Mouse (Mus musculus): ENCODE results near the gene Mmp28.

Mmp28 gene

DNA sequence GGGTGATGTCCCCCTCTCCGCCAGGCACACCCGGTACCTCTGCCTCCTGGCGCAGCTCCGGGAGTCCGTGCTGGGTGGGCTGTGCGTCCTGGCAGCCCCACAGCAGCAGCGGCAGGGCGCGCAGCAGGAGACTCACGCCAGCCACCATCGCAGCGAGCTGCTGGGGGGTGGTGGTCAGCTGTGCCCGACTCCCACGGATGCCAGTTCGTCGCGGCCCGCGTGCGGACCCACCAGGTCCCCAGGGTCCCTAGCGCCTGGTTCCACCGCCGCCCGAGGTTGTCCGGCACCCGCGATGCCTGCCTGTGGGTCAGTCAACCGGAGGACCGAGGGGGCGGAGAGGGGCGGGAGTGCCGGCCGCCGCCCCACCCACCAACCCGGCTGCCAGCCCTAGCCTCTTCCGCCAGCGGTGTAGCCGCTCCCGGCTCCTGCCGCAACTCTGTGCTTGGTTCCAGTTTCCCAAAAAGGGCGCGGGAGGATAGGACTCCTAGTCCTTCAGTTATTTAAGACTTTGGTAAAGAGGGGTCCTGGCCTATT is at the start of gene Mmp28:
TSS of gene Mmp28 (minus strand) at position 361 of the 534 bp plus-strand sequence.
- peak; percentile 82 for DNase-seq

DNA sequence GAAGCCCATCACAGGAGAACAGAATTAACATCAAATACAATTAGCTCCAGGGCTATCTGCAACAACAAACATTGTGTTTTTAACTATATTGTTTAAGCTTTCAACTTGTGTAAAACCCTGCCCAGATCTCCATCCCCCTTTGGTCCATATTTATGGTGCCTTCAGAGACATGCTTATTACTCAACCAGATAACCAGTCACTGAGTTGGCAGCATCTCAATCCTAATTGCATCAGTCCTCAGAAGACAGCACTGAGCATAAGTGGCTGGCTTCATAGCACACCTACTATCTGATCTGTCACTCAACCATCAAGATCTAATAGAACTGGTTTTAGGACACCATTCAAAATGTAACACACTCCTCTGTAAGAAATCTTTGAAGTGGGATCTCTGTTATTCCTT is 46.6 kb upstream of the Mmp28 start:
- no peak for DNase-seq

DNA sequence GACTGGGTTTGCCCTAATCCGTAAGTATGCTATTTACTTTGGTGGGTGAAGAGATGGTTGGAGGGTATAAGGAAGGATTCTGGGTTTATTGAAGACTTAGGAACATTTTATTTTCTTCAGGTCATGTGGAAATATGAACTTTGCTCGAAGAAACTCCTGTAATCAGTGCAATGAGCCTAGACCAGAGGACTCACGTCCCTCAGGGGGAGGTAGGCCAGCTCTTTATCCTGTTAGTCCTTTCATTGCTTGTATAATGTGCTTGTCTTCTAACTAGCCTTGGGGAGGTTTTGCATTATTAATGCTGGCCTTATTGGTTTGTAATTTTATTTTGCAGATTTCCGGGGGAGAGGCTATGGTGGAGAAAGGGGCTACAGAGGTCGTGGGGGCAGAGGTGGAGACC is 41.4 kb upstream of the Mmp28 start:
- DNase-seq = no peak

DNA sequence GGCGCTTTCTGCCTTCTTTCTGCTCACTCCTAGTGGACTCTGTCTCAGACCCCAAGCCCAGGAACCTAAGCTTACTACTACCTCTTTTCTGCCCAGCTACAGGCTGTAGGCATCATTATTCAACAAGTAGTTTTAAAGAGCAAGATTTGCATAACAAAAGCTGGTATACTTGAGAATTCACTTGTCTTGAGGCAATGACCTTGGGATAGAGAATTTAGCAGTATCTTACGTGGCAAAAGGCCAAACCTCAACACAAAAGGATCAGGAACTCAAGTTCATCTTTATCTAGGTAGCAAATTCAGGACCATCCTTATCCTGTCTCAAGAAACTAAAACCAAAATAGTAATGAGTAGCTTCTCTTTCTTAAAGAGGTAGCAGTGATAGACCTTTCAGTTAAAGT is 32.7 kb upstream of the Mmp28 start:
- no peak for DNase-seq

DNA sequence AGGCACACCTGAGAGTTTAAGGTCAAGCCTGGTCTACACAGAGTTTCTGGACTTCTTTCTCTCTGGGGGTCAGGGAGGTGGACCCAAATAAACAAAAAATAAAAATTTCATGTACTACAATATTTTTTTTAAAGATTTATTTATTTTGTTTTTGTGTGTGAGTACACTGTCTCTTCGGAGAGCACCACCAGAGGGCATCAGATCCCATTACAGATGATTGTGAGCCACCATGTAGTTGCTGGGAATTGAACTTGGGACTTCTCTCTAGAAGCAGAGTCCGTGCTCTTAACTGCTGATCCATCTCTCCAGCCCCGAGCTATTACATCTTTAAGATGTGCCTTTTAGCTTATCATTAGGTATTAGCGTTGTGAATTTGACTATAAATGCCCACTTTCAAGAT is 28.6 kb upstream of the Mmp28 start:
- DNase-seq = no peak

DNA sequence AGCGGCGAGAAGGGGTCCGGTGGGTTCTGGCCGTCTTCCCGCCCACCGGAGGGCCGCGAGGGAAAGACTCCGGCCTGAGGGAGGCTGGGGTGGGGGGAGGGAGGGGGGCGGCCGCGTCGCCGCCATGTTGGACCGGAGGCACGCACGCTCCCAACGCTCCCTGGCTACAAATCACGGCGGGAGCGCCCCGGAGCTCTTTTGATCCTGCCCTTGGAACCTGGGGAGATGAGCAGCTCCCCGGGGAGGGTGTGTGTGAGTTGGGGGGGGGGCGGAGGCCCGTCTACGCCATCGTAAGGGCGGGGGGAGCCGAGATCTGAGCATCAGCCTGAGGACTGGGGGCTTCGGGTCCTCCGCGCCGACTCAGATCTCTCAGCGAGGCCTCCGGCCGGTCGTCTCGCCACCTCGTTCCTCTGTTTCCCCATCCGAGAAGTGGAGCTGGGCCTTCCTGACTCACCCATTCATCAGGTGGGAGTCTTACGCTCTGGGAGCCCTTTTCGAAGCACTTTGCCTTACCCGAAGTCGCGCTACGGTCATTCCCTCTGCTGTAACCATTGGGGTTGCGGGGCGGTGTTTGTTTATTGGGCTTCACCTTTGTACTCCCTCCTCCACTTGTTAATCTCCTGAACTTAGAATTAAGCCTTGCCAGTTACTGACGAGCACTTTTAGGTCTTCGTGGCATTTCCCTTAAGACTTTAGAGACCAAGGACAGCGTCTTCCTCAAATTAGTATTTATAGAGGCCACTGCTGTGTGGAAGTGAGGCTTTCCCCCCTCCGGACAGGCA is 10.6 kb upstream of the Mmp28 start:
- DNase-seq = peak; percentile 46

DNA sequence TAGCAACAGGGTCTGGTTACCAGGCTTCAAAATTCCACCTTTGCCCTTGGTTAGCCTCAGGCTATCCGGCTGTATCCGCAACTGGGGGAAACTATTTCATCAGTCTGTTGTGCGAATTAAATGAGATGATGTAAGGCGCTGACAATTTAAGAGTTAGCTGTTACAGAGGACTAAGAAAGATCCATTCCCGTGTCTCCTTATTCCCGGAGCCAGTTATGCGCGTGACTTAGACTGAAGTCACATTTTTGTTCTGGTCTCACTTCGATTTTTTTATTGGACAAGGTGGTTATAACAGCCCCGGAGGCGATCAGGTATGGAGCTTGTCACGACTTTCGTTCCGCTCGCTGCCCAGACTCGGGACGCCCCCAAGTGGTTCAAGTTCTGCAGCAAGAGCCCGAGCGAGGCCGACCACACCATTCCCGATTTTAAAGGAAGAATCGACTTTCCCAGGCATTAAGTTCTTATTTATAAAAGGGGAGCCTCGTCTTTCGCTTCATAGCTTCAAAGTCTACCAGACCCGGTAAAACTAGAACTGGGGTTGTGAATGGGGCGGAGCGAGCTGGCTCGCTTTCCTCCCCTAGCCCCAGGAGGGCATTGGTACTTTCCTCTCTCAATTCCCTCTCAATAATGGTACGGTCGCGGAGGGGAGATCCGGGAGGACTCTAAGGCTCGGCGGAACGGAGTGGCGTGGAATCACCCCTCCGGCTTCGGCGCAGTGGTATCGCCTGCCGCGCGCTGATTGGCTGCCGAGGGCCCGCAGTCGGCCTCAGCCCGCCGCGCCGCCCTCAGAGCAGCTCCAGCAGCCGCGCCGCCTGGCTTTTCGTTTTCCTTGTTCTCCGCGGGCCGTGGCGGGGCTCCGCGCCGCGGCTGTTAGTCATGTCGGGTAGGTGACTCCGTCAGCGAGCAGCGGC is 9.7 kb upstream of the Mmp28 start, which contains the start of gene Taf15:
TSS of gene Taf15 (plus strand) at position 763 of the 911 bp plus-strand sequence.
- peak; percentile 99 for DNase-seq

DNA sequence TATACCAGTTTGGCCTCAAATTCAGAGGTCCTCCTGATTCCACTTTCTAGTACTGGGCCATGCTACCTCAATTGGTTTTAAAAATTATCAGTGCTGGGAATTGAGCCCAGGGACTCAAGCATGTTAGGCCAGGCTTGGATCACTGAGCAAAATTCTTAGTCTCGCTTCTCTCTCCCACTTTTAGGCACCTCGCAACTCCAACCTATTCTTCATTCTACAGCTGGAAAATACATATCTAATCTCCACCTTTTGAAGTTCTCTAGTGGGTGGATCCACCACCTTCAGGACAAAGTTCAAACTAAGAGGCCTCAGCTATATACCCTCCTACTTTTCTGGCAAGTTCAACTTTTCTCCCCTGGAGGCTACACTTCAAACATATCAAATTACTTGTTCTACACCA is 8.9 kb upstream of the Mmp28 start:
- no peak for DNase-seq

DNA sequence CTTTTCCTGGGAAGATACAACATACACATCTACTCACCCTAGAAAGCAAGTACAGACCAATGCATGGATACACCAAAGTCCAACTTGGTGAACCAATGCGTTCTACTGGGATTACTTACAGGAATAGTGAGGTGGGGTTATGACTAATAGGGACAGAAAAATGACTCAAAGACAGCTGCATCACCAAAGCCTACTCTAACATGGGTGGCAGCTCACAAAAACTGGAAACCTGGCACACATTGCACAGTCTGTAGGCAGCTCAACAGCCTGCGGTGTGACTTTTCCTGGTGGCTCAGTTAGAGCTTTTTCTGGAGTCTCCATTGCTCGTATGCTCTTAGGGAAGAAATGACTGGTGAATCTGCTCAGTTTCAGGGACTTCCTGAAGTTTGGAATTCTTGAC is 5.9 kb upstream of the Mmp28 start:
- no peak for DNase-seq

DNA sequence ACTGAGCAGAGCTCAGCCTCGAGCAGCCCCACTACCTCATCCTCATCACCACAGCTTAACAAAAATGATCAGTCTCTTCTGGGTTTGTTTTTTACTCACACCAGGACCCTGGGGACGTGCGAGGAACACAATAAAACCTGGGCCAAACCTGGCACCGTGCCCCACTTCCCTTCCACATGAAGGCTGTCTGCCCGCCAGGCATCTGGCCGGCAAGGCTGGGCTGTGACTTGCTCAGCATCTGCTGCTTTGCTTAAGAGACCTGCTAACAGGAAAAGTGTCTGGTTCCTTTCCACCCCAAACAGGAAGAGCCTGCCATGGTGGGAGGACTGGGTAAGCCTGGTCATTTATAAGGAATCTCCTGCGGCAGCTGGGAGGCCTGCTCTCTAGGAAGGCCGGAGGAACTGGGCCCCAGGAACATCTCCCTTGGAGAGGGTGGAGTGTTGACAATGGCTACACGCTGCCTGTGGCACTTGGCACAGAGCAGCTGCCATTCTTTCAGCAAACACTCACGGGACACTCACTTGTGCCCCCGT is 4.3 kb upstream of the Mmp28 start:
- peak; percentile 89 for DNase-seq

DNA sequence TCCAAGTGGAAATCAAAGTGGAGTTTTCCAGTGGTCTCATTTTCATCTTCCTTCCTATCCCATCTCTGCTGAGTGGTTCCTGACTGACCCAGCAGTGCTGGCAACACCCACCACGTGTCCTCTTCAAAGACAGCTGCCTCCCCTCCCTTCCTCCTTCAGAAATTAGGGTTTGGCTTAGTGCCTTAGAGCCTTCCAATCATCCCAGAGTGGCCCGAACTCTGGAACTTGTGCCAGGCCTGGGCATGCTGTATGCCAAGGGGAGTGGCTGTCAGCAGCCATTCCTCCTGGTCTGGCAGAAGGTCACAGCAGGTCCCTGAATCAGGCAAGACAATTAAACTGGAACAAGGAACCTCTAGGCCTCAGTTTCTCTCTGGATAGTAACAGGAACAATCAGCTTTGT is 3.1 kb upstream of the Mmp28 start:
- peak; percentile 56 for DNase-seq

DNA sequence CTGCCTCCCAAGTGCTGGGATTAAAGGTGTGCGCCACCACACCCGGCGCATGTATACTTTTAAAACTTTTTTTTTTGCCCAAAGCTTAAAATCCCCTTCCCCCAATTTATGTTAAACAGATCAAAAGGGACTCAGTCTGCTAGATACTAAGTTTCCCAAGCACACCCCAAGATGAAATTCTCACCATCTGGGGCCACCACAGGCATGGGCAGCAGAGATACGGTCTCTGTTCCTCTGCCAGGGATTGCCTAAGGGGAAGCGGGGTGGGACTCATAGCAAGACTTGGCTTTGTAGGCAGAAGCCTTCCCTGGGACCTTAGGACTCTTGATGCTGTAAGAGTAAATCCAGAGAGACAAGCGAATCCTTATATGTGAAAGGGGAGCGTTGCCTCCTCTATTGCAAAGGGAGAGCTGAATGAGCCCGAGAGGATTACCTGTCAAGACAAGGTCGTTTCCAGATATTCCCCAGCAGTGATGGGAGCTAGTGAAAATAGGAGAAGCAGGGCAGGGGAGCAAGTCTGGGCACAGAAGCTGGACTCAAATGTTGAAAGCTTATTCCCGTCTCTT is 1.3 kb downstream of the Mmp28 start:
- DNase-seq = peak; percentile 2

DNA sequence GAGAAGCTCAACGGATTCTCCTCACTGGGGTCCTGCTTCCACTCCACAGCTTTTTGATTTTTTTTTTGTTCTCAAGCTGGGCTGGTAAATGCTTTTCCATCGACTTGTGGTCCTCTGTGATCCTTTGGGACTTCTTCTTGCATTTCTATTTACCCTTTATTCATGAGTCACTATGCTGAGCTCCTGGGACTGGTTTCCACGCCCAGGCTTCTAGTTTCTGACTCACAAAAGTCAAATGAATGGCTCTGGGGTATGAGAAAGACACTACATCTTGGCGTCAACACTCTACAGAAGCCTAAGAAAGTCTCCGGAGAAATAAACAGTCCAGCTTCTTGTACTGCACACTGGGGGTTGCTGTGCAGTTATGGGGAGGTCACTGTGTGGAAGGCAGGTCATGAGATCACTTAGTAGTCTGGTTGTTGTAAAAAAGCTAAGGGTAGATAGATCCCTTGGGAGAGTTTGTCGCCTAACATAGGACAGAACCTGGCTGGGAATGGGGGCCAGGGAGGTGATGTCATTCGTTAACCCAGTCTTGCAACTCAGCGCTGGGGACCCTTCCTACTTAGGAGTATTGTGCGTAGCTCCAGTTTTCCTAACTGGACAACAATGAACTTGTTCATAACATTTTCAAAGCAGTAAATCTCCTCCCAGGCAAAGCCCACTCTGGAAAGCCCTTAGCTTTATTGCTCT is 4.8 kb downstream of the Mmp28 start:
- DNase-seq = no peak

DNA sequence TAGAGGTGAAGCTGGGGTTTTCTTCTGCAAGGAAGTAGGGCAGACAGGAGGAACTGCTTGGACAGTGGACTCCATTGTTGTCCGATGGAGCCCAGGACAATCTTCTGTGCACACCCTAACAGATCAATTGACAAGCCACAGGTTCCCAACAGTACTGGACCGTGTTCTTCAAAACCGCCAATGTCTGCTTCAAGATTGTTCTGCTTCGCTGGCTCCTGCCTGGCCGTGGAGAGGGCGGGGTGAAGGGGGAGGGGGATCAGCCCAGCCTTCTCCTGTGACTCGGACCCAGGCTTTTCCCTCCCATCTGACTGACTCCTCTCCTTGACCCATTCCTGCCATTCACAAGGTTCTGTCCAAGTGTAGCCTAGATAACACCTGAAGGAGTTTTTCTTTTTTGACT is 5.6 kb downstream of the Mmp28 start:
- no peak for DNase-seq

DNA sequence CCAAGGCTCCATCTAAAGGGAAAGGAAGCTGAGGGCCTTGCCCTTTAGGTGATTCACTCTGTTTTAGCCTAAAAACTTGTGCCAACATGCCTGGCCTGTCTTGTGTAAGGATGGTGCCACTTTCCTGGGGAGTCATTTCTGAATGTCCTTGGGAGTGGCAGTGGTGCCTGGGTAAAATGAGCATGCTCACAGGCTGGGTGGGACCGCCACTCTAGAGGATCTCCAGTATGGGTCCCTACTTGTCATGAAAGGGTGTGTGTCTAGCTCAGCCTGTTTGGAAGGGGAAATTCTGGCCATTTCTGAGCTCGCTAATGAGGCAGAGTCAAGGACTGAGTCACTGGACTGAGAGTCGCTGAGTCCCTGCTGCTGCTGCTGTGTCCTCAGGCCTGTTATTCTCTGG is 7.3 kb downstream of the Mmp28 start:
- no peak for DNase-seq

DNA sequence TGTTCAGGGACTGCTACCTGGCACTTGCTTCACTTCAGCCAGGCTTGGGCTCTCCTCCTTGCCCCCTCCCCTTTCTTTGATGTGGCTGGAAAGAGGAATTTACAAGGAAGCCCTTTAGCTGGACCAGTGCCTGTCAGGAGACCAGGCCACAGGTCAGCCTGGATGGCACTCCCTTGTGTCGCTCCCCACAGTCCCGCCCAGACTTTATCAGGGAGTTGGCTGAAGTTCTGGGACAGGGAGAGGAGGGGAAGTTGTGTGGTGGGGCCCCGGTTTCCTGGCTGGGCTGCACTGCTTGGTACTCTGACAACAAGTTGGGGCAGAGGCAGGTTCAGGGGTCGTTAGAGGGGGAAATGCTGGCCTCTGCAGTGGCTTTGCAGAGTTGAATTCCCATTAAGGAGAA is 8.3 kb downstream of the Mmp28 start:
- peak; percentile 61 for DNase-seq

DNA sequence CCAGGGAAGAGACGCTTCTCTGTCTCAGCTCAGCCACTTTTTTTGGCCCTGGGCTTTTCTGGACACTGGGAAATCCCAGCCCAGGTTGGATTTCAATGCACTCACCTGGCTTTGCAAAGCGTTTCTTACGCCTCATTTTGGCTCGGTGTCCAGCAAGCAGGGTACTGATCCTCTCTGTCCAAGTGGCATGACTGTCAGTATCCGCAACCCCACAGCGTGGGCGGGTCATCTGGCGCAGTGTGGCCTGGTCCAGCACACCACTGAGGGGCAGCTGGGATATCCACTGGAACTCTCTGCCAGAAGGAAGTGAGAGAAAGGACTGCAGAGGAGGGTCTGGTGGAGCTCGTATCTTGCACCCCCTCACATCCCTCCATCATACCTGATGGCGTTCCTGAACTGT is 11.6 kb downstream of the Mmp28 start:
- no peak for DNase-seq

DNA sequence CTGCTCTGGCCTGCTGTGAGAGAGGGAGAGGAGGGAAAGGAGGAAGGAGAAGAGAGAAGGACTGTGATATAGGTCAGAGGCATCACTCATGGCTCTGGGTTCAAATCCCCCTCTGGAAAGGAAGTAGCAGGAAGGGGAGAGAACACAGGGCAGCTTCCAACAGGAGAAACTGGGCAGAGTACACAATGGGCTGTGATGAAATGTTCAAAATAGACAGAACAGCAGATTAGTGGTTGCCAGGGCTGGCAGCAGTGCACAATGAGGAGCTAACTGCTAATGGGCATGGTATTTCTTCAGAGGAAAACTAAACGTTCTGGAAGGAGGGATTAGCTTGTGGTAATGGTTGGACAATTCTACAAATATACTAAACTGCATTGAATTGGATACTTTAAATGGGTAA is 12.3 kb downstream of the Mmp28 start:
- DNase-seq = no peak

DNA sequence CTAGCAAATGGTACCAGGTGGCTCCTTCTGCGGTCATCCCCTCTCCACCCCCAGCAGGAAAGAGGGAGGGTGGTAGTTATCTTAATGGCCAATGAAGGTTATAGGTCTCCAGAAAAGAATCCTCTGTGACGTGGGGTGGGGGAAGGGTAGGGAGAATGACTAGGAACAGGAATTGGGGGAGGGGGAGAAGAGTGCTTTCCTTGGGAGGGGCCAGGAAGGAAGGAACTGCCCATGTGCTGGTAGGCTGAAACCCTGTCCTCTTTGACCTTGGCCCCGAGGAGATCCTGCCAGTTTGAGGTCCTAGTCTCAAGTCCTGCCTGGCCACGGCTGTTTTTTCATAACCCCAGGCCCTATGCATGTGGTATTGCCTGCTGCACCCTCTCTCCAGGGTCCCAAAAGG is 13.6 kb downstream of the Mmp28 start:
- DNase-seq = peak; percentile 42

DNA sequence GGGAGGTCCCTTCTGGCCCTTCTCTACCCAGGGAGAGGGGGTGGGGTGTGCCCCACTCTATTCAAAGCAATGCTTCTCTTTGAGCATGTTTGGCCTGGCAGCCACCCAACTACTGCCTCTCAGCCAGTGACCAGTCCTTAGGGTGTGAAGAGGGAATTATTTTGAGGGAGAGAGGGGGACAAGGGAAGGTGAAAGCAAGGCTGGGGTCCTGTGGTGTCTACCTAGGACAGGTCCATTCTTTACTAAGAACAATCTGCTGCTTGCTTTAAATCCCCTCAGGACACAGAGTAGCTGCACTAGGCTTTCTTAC is 14.0 kb downstream of the Mmp28 start:
- DNase-seq = peak; percentile 74

DNA sequence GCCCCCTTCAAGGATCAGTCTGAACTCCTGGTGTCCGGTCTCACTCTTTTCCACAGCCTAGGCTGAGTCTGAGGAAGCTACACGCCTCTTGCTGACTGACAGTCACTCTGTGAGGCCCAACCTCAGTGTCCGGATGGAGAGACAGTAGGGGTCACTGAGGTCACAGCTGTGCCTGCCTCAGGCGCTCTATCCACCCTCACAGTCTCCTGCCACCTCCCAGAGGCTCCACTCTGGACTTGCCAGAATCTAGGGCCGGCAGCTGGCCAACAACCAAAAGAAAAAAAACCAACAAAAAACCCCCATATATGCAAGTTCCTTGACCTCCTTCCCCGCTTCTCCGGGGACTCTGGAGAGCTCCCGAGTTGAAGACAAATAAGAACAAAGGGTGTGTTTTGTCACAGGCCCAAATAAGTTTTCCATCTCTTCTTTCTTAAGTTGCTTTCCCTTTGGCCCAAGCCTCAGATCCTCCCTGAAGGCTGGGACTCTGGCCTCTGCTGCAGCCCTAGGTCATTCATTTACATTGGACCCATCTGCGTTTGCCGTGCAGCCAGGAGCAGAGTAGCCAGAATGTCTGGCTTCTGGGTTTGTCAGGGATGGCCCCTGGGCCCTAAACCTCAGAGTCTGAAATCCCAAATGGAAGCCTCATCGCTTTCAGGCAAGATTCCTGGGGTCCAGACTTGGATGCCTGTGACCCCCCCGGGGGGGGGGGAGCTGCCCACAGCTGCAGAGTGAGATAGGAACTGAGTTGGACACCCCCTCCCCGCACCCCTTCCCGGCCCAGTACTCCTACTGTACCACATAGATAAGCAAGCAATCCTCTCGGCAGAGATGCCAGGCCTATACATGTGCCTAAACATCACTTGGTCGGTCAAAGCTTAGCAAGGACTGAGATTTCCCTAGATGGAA is 14.6 kb downstream of the Mmp28 start:
- peak; percentile 75 for DNase-seq

DNA sequence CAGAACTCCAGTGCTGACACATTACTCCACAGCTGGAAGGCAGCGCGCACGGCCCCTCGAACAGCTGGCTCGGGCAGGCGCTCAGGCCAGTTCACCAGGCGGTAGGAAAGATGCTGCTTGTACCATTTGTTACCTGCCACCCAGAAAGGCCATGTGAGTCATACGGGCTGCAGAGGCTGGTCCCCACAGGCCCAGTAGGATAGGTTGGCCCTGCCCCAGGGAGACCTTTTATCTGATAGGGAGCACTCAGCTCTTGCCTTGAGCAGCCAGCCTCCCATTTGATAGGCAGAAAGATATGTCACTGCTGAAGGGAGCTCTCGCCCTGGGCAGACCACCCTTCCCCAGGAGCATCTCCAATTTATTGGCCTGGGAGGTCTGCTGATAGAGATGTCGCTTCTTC is 15.3 kb downstream of the Mmp28 start:
- no peak for DNase-seq
